Mouse (Mus musculus) lung, adult 2 months (tissue): Measurements from ENCODE around the gene Sdk1.

Experiments used
- CTCF ChIP-seq: fragments of 200-500 bp; IDR thresholded peaks from 2 replicates; pipeline ENCODE4 v1.5.1; 2011; ENCODE audit warnings: mild to moderate bottlenecking, low read length, control low read depth; ENCODE audit not compliant: insufficient read depth
- POLR2A ChIP-seq: fragments of 200-500 bp; IDR thresholded peaks from 2 replicates; pipeline ENCODE4 v1.6.1; 2011; ENCODE audit warnings: low read depth, mild to moderate bottlenecking, control low read depth, low read length, borderline replicate concordance; ENCODE audit errors: extremely low read depth

- TF ChIP-seq POLR2A = no peak
- TF ChIP-seq CTCF = no peak
Observed at GRCm38 (mm10) chr5:141912881-141913280, 671.6 kb downstream of the Sdk1 start.
